Mouse (Mus musculus) c-Kit-positive CD71-negative TER-119-negative erythroid progenitor cells, embryonic 14.5 days (primary cell): ENCODE data around the gene Slc25a44.
A peak's percentile ranks its signal among the peaks of the same experiment; 100 is the strongest.
"Not testable (repeated sequence)": the region's sequence is repeated elsewhere in the genome, so short reads cannot be mapped to it uniquely, and the experiment has no call there.

Source experiments
- DNase-seq: peaks from one replicate; pipeline ENCODE4 v3.0.0-alpha.2; 2013; ENCODE audit warnings: low read depth

The Slc25a44 gene

GRCm38 (mm10) chr3:88450379-88451131, 25.6 kb upstream of the Slc25a44 start:
- DNase-seq: no peak

GRCm38 (mm10) chr3:88449395-88450023, 24.6 kb upstream of the Slc25a44 start:
- no peak for DNase-seq

GRCm38 (mm10) chr3:88448443-88448842, 23.5 kb upstream of the Slc25a44 start:
- no peak for DNase-seq

GRCm38 (mm10) chr3:88447676-88448183, 22.8 kb upstream of the Slc25a44 start:
- DNase-seq: no peak

- DNase-seq: no peak
Observed at GRCm38 (mm10) chr3:88446471-88447123, 21.7 kb upstream of the Slc25a44 start.

- no peak for DNase-seq
Observed at GRCm38 (mm10) chr3:88442888-88443287, 17.9 kb upstream of the Slc25a44 start.

- DNase-seq: no peak
Observed at GRCm38 (mm10) chr3:88442488-88442887, 17.5 kb upstream of the Slc25a44 start.

GRCm38 (mm10) chr3:88440500-88441381, 15.8 kb upstream of the Slc25a44 start:
- DNase-seq: peak; percentile 54

GRCm38 (mm10) chr3:88439582-88439981, 14.6 kb upstream of the Slc25a44 start:
- no peak for DNase-seq

- DNase-seq: no peak
Observed at GRCm38 (mm10) chr3:88437454-88437853, 12.5 kb upstream of the Slc25a44 start.

GRCm38 (mm10) chr3:88436395-88437201, 11.7 kb upstream of the Slc25a44 start:
- peak; percentile 40 for DNase-seq

GRCm38 (mm10) chr3:88435515-88435914, 10.6 kb upstream of the Slc25a44 start:
- DNase-seq: no peak

- DNase-seq: not testable (repeated sequence)
Observed at GRCm38 (mm10) chr3:88428639-88429038, 3.7 kb upstream of the Slc25a44 start.

GRCm38 (mm10) chr3:88427342-88427905, 2.5 kb upstream of the Slc25a44 start:
- no peak for DNase-seq

GRCm38 (mm10) chr3:88425708-88426420, 925 bp upstream of the Slc25a44 start:
- no peak for DNase-seq

GRCm38 (mm10) chr3:88425330-88425689, 371 bp upstream of the Slc25a44 start:
- DNase-seq: no peak

GRCm38 (mm10) chr3:88422020-88422720, 2.8 kb downstream of the Slc25a44 start:
- no peak for DNase-seq

GRCm38 (mm10) chr3:88420771-88421170, 4.2 kb downstream of the Slc25a44 start:
- no peak for DNase-seq

GRCm38 (mm10) chr3:88418016-88418415, 6.9 kb downstream of the Slc25a44 start:
- DNase-seq: no peak
